Mouse (Mus musculus): ENCODE measurements around the gene Tomm40.

DNA sequence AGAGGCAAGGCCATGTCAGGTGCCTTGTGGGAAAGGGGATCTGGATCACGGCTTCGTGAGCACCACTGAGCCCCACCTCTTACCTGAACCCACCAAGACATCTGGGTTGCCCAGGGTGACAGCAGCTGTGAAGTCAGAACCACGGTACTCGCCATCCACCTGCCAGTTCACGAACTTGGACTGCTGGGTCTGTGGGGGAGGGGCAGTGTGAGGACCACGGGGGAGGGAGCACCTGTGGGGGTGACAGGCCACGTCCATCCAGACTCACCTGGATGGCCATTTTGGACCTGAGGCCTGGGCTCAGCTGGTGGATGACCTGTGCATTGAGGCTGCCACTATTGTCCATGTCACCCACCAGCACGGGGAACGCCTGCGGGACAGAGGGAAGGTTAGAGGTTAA is 4.6 kb downstream of the Tomm40 start:
- no peak for TF ChIP-seq CTCF (IDR thresholded peaks at IDR 0.05; ENCODE audit: borderline replicate concordance, insufficient read depth, low read depth, low read length)
- no peak for TF ChIP-seq POLR2A (IDR thresholded peaks at IDR 0.05; ENCODE audit: borderline replicate concordance, insufficient read depth, low read length)

All from cerebellum, adult 2 months (tissue).